ENCODE assay signal across 9 mouse cellular contexts in genomic region chr4:102493342-102494128, GRCm38 (mm10).
DNase-seq lines count a peak whose midpoint lies in the region; ATAC-seq lines count a peak whose summit lies in the region.
"Had no signal": no experiment of that assay in that cellular context is flagged by ENCODE, and none has a peak within 500 bp of the region (broad histone marks: within the 10 kb centered on the region; RNA-seq: fewer than 3 reads in every experiment).

No protein-coding gene starts in this region.

- no peaks in the 10 kb centered on the region for H3K36me3 ChIP-seq in embryonic facial prominence, embryonic 14.5 days (ENCODE audit: control insufficient read depth, insufficient read depth, low read length)
- H3K36me3 ChIP-seq: liver, embryonic 15.5 days had no signal

- no peak overlapping the region for H3K27ac ChIP-seq in embryonic facial prominence, embryonic 14.5 days (replicated peaks; ENCODE audit: low read depth, low read length)
- H3K27ac ChIP-seq: liver, embryonic 15.5 days had no signal

- H3K9me3 ChIP-seq in embryonic facial prominence, embryonic 14.5 days (ENCODE audit: control insufficient read depth, low read length) = no peaks in the 10 kb centered on the region
- H3K9me3 ChIP-seq: liver, embryonic 15.5 days had no signal

- peaks cover 21% of the 10 kb centered on the region for H3K4me1 ChIP-seq in embryonic facial prominence, embryonic 14.5 days (ENCODE audit: control insufficient read depth, insufficient read depth, low read length)
- H3K4me1 ChIP-seq: liver, embryonic 15.5 days had no signal

- no peak overlapping the region for H3K4me3 ChIP-seq in embryonic facial prominence, embryonic 14.5 days (ENCODE audit: low read depth, low read length)
- H3K4me3 ChIP-seq: liver, embryonic 15.5 days had no signal

- WGBS in embryonic facial prominence, embryonic 14.5 days = 46% methylated on average over 4 of the region's 4 CpGs

- ATAC-seq in embryonic facial prominence, embryonic 14.5 days (ENCODE audit: low read depth) = no peak
- ATAC-seq in megakaryocyte-erythroid progenitor cell, adult 5-6 weeks (replicated peaks; ENCODE audit: low FRiP score, low TSS enrichment, poor library complexity, severe bottlenecking) = peak; percentile 72

- peak; percentile 73 for DNase-seq in heart, adult 11 months
- no peak for DNase-seq in heart, postnatal 4 days
- DNase-seq in spleen, postnatal 36 days (ENCODE audit: low spot score in 2 of 2) = peak; percentile 5 to 45
- no peak for DNase-seq in spleen, adult 18-20 months
- DNase-seq in embryonic facial prominence, embryonic 14.5 days (ENCODE audit: low spot score) = peak; percentile 80
- DNase-seq in right cerebral cortex, postnatal 10 days (ENCODE audit: low spot score in 2 of 2) = no peak
- DNase-seq in adrenal gland, postnatal 25 days = no peak

- no peak overlapping the region for H3K4me2 ChIP-seq in embryonic facial prominence, embryonic 14.5 days (ENCODE audit: low read depth, low read length)
- H3K4me2 ChIP-seq: liver, embryonic 15.5 days had no signal

- H3K9ac ChIP-seq in embryonic facial prominence, embryonic 14.5 days (ENCODE audit: low read depth, low read length) = no peak overlapping the region
- H3K9ac ChIP-seq: liver, embryonic 15.5 days had no signal

- no peaks in the 10 kb centered on the region for H3K27me3 ChIP-seq in embryonic facial prominence, embryonic 14.5 days (replicated peaks; ENCODE audit: control insufficient read depth, insufficient read depth, low read length)
- H3K27me3 ChIP-seq: liver, embryonic 15.5 days had no signal

Comparison
In these comparisons a context has a peak if more than half of its experiments do, and no peak if none do; other contexts are left out.
1. DNase-seq: peak in heart, adult 11 months (single experiment), spleen, postnatal 36 days (2 of 2) and embryonic facial prominence, embryonic 14.5 days (single experiment); none in heart, postnatal 4 days (single experiment), spleen, adult 18-20 months (0 of 2), right cerebral cortex, postnatal 10 days (0 of 2) and adrenal gland, postnatal 25 days (single experiment).